Mouse (Mus musculus): ENCODE data around the gene Ddhd1. TPM values are rescaled to one million over a fixed set of nuclear protein-coding genes. Genes with fewer than 3 reads are reported as not detected.

Ddhd1 gene
- polyA plus RNA-seq (2016; fragmentation: Nextera tagmentation; extraction: Ambion mirVana), result 4.4 and 5.1 TPM in 2 replicates

GRCm38 (mm10) chr14:45657641-45658611, at the start of gene Ddhd1:
TSS of gene Ddhd1 (minus strand) at chr14:45658143.
- peaks cover 23% of the 10 kb centered on the region for H3K4me1 ChIP-seq
- H3K4me3 ChIP-seq, result peak within 1 kb of the TSS; percentile 80
- DNase-seq (ENCODE audit: low spot score), result peak; percentile 91
- under 1% methylated on average over 123 of the region's 123 CpGs for WGBS
- H3K36me3 ChIP-seq, result no peaks in the 10 kb centered on the region
- H3K27ac ChIP-seq, result peak within 1 kb of the TSS; percentile 91
- no peaks in the 10 kb centered on the region for H3K27me3 ChIP-seq (ENCODE audit: low read depth, poor library complexity, severe bottlenecking)
- no peaks in the 10 kb centered on the region for H3K9me3 ChIP-seq (replicated peaks)

GRCm38 (mm10) chr14:45707176-45707910, 49.4 kb upstream of the Ddhd1 start:
- DNase-seq (ENCODE audit: low spot score), result no peak
- WGBS, result 72% methylated on average over 3 of the region's 3 CpGs
- no peaks in the 10 kb centered on the region for H3K36me3 ChIP-seq

DNA sequence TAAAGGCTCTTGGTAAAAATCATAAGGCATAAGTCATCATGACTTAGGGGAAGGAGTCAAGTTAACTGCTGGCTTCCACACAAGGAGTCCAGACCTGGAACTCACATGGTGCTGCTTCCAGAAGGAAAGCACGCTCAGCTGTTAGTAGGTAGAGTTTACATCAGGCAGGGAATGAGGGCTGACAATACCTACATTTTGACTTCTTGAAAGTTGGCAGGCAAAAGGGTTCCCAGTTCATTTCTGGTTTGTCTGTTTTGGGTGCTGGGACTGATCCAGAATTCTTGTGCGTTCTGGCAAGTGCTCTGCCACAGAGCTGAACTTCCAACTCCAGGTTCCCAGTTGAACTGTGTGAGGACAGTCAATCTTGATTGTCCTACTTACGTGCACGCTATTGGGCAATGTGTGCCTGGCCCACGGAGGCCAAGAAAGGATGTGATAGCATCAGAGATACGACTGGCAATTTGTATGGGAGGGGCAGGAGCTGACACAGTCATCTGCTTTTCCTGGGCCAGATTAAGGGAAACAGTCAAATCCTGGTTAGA, 42.2 kb upstream of the Ddhd1 start:
- Histone ChIP-seq H3K4me1 (no peaks in the 10 kb centered on the region), H3K4me3 (no peak overlapping the region), H3K27me3 (ENCODE audit: low read depth, poor library complexity, severe bottlenecking) (no peaks in the 10 kb centered on the region), H3K9me3 (replicated peaks) (no peaks in the 10 kb centered on the region), H3K36me3 (no peaks in the 10 kb centered on the region), H3K27ac (no peak overlapping the region)
- DNase-seq (ENCODE audit: low spot score), result no peak
- 80% methylated on average over 6 of the region's 6 CpGs for whole genome bisulfite sequencing

More at GRCm38 (mm10) chr14:45707176-45707910, 49.4 kb upstream of the Ddhd1 start:
- Histone ChIP-seq H3K9me3 (replicated peaks) (no peaks in the 10 kb centered on the region), H3K27me3 (ENCODE audit: low read depth, poor library complexity, severe bottlenecking) (no peaks in the 10 kb centered on the region), H3K4me3 (no peak overlapping the region), H3K4me1 (peaks cover 6% of the 10 kb centered on the region), H3K27ac (no peak overlapping the region)

GRCm38 (mm10) chr14:45698867-45699266, 40.9 kb upstream of the Ddhd1 start:
- H3K4me1 ChIP-seq, result no peaks in the 10 kb centered on the region
- no peaks in the 10 kb centered on the region for H3K27me3 ChIP-seq (ENCODE audit: low read depth, poor library complexity, severe bottlenecking)
- H3K27ac ChIP-seq, result no peak overlapping the region
- DNase-seq (ENCODE audit: low spot score), result no peak
- no peaks in the 10 kb centered on the region for H3K36me3 ChIP-seq
- no peaks in the 10 kb centered on the region for H3K9me3 ChIP-seq (replicated peaks)
- H3K4me3 ChIP-seq, result no peak overlapping the region
- 85% methylated on average over 3 of the region's 3 CpGs for WGBS

- Histone ChIP-seq H3K27me3 (ENCODE audit: low read depth, poor library complexity, severe bottlenecking) (no peaks in the 10 kb centered on the region), H3K27ac (no peak overlapping the region), H3K9me3 (replicated peaks) (no peaks in the 10 kb centered on the region), H3K36me3 (no peaks in the 10 kb centered on the region), H3K4me1 (no peaks in the 10 kb centered on the region), H3K4me3 (no peak overlapping the region)
- DNase-seq (ENCODE audit: low spot score), result no peak
- 93% methylated on average over 2 of the region's 2 CpGs for WGBS
These were observed 38.2 kb upstream of the Ddhd1 start for GRCm38 (mm10) chr14:45696098-45696497.

DNA sequence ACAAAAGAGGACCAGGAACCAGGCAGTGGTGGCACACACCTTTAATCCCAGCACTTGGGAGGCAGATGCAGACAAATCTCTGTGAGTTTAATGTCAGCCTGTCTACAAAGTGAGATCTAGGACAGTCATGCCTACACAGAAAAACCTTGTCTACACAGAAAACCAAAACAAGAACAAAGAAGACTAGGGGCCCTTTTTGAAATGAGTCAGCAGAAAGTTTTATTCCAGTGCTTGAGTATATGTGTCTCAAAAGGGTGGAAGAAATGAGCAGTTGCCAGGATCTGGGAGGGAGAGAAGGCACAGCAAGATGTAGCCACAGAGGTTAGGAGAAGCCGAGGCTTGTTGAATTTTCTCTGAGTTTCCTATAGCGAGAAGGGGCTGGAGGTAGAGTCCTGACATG, 35.9 kb upstream of the Ddhd1 start:
- H3K4me3 ChIP-seq, result no peak overlapping the region
- no peak overlapping the region for H3K27ac ChIP-seq
- H3K4me1 ChIP-seq, result peaks cover 5% of the 10 kb centered on the region
- no peaks in the 10 kb centered on the region for H3K9me3 ChIP-seq (replicated peaks)
- DNase-seq (ENCODE audit: low spot score), result no peak
- H3K27me3 ChIP-seq (ENCODE audit: low read depth, poor library complexity, severe bottlenecking), result no peaks in the 10 kb centered on the region
- no peaks in the 10 kb centered on the region for H3K36me3 ChIP-seq
- 98% methylated on average over 2 of the region's 2 CpGs for WGBS

DNA sequence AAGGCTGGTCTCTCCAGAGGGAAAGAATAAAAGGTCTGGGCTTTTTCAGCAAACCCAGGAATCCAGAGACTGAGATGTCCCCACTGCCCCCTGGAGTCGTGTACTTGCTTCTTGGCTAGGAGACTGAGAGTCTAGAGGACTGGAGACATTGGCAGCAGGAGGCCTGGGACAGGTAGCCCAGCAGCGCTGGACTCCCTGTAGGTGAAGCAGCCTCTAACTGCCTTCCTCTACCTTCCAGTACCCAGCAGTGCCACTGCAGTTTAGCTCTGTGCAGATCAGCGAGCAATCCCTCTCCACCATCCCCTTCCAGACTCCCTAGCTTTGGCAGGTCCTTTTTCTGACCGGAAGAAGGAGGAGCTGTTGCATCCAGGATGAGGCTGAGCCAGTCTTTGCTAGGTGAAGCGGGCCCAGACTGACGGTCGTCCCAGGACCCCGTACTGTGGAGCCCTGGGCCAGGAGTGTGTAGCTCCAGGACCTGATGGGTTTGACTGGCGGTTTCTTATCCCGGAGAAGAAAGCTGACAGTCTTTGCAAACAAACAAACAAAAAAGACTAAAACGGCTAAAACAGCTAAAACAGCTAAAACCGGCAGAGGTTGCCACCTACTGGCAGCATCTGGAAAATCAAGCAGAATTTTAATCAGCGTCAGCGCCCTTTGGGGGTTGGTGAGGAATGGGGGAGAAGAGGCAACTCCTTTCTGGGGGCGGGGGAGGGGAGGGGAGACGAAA, 32.7 kb upstream of the Ddhd1 start:
- Histone ChIP-seq H3K4me3 (peak overlapping the region; percentile 59), H3K9me3 (replicated peaks) (no peaks in the 10 kb centered on the region), H3K4me1 (peaks cover 5% of the 10 kb centered on the region), H3K27ac (peak overlapping the region; percentile 88), H3K36me3 (no peaks in the 10 kb centered on the region), H3K27me3 (ENCODE audit: low read depth, poor library complexity, severe bottlenecking) (no peaks in the 10 kb centered on the region)
- DNase-seq (ENCODE audit: low spot score), result peak; percentile 74
- under 1% methylated on average over 16 of the region's 16 CpGs for WGBS

- DNase-seq (ENCODE audit: low spot score), result no peak
- no peaks in the 10 kb centered on the region for H3K36me3 ChIP-seq
- no peak overlapping the region for H3K27ac ChIP-seq
- no peaks in the 10 kb centered on the region for H3K9me3 ChIP-seq (replicated peaks)
- H3K4me3 ChIP-seq, result no peak overlapping the region
- peaks cover under 1% of the 10 kb centered on the region; the same call in 1 of the 2 replicates for H3K4me1 ChIP-seq
- 88% methylated on average over 2 of the region's 2 CpGs for WGBS
- no peaks in the 10 kb centered on the region for H3K27me3 ChIP-seq (ENCODE audit: low read depth, poor library complexity, severe bottlenecking)
These were observed 27.4 kb upstream of the Ddhd1 start for GRCm38 (mm10) chr14:45685313-45685712.

DNA sequence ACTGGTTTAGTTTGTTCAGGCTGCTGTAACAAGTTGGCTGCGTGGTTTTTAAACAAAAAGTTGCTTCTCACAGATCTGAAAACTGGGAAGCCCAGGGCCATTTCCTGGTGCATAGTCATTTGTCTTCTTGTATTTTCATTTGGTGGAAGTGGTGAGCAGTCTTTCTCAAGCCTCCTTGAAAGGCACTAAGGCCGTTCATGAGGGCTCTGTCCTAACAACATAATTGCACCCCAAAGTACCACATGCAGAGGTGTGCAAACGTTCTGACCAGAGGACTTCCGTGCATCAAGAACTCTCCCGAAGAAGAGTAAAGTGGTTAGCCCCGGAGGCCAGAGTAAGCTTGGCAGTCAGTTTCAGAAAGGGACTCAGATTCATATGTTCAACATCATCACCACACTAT, 18.8 kb upstream of the Ddhd1 start:
- no peak for DNase-seq (ENCODE audit: low spot score)
- Histone ChIP-seq H3K36me3 (no peaks in the 10 kb centered on the region), H3K4me1 (no peaks in the 10 kb centered on the region), H3K27ac (no peak overlapping the region), H3K27me3 (ENCODE audit: low read depth, poor library complexity, severe bottlenecking) (no peaks in the 10 kb centered on the region), H3K4me3 (no peak overlapping the region), H3K9me3 (replicated peaks) (no peaks in the 10 kb centered on the region)
- WGBS, result 69% methylated on average over 6 of the region's 6 CpGs

- Histone ChIP-seq H3K27me3 (ENCODE audit: low read depth, poor library complexity, severe bottlenecking) (no peaks in the 10 kb centered on the region), H3K27ac (no peak overlapping the region), H3K4me1 (no peaks in the 10 kb centered on the region), H3K36me3 (no peaks in the 10 kb centered on the region), H3K9me3 (replicated peaks) (no peaks in the 10 kb centered on the region), H3K4me3 (no peak overlapping the region)
- DNase-seq (ENCODE audit: low spot score), result no peak
- 83% methylated on average over 4 of the region's 4 CpGs for WGBS
These were observed 10.4 kb upstream of the Ddhd1 start for GRCm38 (mm10) chr14:45668325-45668724.

DNA sequence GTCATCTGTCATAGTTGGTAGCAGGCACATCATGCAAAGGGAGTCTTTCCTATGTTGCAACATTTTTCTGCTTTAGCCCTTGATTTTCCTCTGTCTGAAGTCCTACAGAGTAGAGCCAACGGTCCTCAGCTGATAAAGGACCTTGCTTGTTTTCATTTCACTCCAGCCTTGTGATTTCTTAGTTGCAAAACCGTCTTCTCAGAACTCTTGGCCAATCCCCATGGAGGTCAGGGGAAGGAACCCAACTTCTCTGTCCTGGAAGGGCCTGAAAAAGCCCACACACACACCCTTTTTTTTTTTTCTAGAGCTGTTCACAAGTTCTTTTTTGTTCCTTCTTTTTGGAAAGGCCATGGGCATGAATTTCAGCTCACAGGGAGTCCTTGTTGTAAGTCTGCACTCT, 9.3 kb upstream of the Ddhd1 start:
- H3K9me3 ChIP-seq (replicated peaks), result no peaks in the 10 kb centered on the region
- no peaks in the 10 kb centered on the region for H3K36me3 ChIP-seq
- 86% methylated on average over 2 of the region's 2 CpGs for WGBS
- no peak overlapping the region for H3K4me3 ChIP-seq
- DNase-seq (ENCODE audit: low spot score), result no peak
- H3K27me3 ChIP-seq (ENCODE audit: low read depth, poor library complexity, severe bottlenecking), result no peaks in the 10 kb centered on the region
- no peaks in the 10 kb centered on the region for H3K4me1 ChIP-seq
- H3K27ac ChIP-seq, result no peak overlapping the region

DNA sequence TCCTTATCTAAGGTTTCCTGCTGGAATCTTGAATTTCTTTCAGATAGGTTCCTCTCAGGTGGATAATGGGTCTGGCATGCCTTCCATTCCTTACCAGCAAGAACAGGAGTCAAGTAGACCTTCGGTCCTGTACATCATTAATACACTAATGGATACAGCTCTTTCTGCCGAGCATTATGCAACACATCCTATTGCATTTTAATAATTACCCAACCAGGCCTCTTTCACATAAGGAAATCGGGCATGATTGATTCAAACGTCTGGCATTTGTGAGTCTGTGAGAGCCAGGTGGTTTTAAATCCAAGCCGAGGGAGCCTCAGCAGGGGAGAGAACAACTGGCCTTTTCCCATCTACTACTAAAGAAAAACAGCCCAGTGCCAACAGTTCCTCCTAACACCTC, 3.6 kb upstream of the Ddhd1 start:
- no peaks in the 10 kb centered on the region for H3K9me3 ChIP-seq (replicated peaks)
- H3K27me3 ChIP-seq (ENCODE audit: low read depth, poor library complexity, severe bottlenecking), result no peaks in the 10 kb centered on the region
- DNase-seq (ENCODE audit: low spot score), result no peak
- 50% methylated on average over 5 of the region's 5 CpGs for WGBS
- H3K27ac ChIP-seq, result no peak overlapping the region
- no peaks in the 10 kb centered on the region for H3K36me3 ChIP-seq
- no peak overlapping the region for H3K4me3 ChIP-seq
- H3K4me1 ChIP-seq, result peaks cover 11% of the 10 kb centered on the region

Measured in limb, embryonic 10.5 days (tissue).